Mouse (Mus musculus): ENCODE measurements around the gene Prss48. TPM values are rescaled to one million over a fixed set of nuclear protein-coding genes. Genes with fewer than 3 reads are reported as not detected.
"Not testable (repeated sequence)": the region's sequence is repeated elsewhere in the genome, so short reads cannot be mapped to it uniquely, and the experiment has no call there.

Prss48 gene
- total RNA-seq, 2 experiments from 2014 or later: not detected

DNA sequence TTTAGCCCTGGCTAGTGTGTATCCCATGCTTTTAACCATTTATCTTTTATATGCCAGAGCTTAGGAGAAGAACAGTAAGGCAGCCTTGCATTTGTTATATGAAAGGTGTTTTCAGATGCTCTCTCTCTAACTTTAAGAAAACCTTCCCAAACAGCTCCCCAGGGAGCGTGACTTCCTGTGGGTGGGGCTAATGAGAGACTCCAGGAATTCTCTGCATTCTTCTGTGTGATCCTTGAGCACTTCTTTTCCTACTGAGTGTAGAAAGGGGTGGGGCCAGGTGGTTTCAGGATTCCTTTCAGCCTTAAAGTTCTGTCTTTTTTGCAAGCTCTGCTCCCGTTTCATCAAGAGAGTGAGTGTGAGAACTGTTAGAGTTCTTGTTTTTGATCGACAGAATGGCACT, 8.3 kb upstream of the Prss48 start:
- DNase-seq (ENCODE audit: low spot score in 2 of 2): no peak

DNA sequence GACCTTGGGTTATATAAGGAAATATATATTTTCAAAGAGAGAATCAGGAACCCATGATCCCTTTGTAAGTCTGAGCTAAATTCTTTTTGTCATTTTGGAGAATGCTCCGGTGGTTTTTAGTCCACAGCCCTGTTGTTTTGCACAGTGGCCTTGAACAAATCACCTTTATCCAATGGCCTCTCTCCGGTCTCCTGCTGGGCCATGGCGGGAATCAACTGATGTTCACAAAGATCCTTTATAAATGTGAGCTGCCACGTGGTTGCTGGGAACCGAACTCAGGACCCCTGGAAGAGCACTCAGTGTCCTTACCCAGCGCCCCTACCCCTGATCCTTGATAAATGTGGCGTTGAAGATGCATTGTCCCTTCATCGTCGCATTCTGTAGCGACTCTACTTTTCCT, 2.5 kb upstream of the Prss48 start:
- DNase-seq (ENCODE audit: low spot score in 2 of 2): no peak

DNA sequence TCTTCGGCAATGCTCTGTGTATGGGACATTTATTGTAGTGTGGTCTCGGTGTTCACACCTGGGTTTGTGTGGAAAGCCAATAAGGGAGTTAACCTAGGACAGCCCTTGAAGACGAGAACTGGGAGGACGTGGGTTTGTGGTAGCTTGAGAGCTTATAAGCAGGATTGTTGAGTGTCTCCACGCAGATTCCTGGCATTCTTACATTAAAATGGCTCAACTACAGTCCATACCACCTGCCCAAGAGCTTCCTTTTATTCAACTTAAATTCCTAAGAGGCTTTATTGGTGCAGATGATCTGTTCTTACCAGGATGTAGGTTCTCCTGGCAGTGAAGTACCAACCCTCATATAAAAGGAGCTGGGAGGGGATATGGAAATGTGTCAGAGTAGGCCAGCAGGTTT, 649 bp upstream of the Prss48 start:
- no peak for DNase-seq (ENCODE audit: low spot score in 2 of 2)

DNA sequence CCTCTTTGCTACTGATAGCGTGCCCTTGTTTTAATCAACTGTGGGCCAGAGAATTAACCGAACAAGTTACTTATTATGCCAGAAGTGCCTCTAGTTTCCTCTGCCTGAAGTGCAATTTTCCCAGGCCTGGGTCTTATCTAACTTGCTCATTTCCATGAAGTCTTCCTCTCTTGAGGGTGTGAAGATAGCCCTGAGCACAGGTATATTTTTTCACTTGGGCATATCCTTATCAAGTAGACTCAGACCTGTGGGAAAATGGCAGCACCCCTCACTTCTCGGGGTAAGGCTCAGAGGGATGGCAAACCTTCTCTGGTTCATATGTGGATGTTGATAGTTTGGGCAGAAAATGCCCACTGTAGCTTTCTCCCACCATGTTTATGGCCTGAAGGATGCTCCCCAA, 1.0 kb downstream of the Prss48 start:
- DNase-seq (ENCODE audit: low spot score in 2 of 2): no peak

GRCm38 (mm10) chr3:85994645-85995044, 7.6 kb downstream of the Prss48 start:
- no peak for DNase-seq (ENCODE audit: low spot score in 2 of 2)

GRCm38 (mm10) chr3:85993744-85994143, 8.5 kb downstream of the Prss48 start:
- DNase-seq (ENCODE audit: low spot score in 2 of 2): no peak

- no peak for DNase-seq (ENCODE audit: low spot score in 2 of 2)
Measured at GRCm38 (mm10) chr3:85991802-85992156, 10.5 kb downstream of the Prss48 start.

GRCm38 (mm10) chr3:85991140-85991801, 11.0 kb downstream of the Prss48 start:
- DNase-seq (ENCODE audit: low spot score in 2 of 2): no peak

DNA sequence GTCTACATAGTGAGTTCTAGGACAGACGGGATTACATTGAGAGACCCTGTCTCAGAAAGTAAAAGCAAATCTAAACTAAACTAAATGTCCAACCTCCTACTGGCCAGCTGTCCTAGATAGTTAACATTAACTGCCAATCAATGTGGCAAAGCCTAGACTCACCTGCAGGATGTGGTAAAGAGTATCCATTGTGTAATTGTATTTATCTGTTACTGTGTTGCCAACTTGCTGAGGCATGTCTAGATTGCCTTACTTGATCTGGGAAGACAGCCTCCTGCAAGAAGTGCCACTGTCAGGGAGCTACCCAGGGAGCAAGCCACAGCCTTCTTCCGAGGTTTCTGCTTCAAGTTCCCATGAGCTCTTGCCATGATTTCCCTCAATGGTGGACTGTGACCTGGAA, 15.1 kb downstream of the Prss48 start:
- no peak for DNase-seq (ENCODE audit: low spot score in 2 of 2)

- no peak for DNase-seq (ENCODE audit: low spot score in 2 of 2)
Measured at GRCm38 (mm10) chr3:85984537-85984936, 17.8 kb downstream of the Prss48 start.

GRCm38 (mm10) chr3:85981761-85982160, 20.5 kb downstream of the Prss48 start:
- not testable (repeated sequence) for DNase-seq (ENCODE audit: low spot score in 2 of 2)

- no peak for DNase-seq (ENCODE audit: low spot score in 2 of 2)
Measured at GRCm38 (mm10) chr3:85980036-85980435, 22.3 kb downstream of the Prss48 start.

DNA sequence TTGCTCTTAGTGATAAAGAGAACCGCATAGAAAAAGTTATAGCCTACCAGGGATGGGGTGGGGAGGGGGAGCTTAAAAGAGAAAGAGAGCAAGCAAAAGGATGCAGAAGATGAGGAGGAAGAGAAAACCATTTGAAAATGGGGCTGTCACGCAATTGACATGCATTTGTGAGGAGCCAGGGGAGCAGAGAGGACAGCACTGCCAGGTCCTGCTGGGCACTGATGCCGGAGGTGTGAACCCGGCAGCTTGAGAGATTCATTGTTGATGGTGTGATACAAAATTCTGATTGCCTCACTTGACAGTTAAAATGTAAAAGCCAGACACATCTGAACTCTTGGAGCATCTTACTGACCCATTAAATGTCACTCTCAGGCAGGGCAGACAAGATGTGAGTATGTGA, 27.8 kb downstream of the Prss48 start:
- no peak for DNase-seq (ENCODE audit: low spot score in 2 of 2)

GRCm38 (mm10) chr3:85973376-85974140, 28.7 kb downstream of the Prss48 start:
- DNase-seq (ENCODE audit: low spot score in 2 of 2): no peak

DNA sequence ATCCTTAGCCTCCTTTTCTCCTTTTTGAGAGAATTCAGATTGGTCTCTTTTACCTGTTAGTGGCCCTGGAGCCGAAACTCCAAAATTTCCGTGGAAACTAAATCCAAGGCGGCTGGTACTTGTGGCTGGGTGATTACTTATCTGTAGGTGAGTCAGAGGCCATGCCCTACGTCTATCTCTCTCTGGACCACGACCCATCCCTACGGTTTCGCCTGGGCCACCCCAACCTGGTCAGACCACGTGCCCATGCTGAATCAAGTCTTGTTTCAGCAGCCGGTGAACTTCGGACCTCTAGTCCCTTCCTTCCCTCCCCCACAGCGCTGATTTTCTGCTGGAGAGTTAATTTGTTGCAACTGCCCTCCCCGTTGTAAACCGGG, 30.7 kb downstream of the Prss48 start:
- DNase-seq (ENCODE audit: low spot score in 2 of 2): no peak

DNA sequence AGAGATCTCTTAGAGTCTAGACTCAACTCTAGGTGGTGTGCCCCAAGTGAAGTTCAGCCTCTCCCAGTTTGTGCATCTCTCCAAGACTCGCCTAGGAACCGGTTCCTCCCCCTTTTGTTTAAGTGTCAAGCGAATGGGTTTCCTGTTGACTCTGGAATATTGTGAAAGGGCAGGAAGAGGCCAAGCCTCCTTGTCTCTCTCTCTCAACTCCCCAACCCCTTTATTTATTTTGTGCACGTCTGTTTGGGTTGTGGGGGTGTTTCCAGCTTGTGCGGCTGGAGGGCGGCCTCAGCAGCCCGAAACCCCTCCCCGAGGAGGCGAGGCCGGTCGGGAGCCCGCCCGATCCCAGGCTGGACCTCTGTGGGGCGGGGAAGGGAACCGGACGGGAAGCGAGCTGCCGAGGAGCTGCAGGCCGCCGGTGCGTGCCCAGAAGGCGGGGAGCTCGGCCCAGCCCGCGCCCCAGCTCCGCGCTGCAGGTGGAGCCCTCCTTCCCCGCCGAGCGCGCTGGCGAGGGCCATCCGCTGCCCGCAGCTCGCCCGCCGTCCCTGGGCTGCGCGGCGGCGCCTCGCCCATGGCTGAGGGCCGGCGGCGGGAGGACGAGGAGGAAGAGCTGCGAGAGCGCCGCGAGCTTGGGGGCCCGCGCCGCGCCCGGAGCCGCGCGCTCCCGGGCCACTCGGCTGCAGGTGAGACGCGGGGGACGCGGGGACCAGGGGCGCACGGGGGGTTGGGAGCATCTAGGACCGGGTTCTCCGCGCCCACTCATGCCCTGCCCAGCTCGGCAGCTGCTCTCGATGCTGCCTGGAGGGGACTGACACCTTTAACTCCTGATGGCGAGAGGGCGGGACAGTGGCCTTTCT, 31.3 kb downstream of the Prss48 start, which contains the start of gene Sh3d19:
TSS of gene Sh3d19 (plus strand) at position 368 of the 857 bp plus-strand sequence.
- peak; percentile 56 to 63 for DNase-seq (ENCODE audit: low spot score in 2 of 2)

GRCm38 (mm10) chr3:85969040-85969439, 33.3 kb downstream of the Prss48 start:
- DNase-seq (ENCODE audit: low spot score in 2 of 2): no peak

DNA sequence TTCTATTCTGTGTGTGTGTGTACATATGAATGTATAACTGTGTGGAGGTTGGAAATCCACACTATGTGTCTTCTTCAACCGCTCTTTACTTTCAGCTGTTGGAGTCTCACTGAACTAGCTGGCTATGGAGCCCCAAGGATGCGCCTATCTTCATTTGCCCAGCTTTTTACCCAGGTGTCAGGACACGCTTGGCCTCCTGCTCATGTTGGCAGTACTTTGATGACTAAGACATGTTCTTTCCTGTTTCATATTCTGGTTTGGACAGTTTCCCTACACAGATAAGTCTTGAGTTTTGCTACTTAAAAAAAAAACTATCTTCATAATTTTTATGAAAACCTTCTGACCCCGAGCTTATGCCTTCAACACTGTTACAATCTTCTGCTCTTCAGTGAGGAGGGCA, 36.8 kb downstream of the Prss48 start:
- DNase-seq (ENCODE audit: low spot score in 2 of 2): no peak

GRCm38 (mm10) chr3:85961134-85961533, 41.2 kb downstream of the Prss48 start:
- no peak for DNase-seq (ENCODE audit: low spot score in 2 of 2)

GRCm38 (mm10) chr3:85959669-85960068, 42.6 kb downstream of the Prss48 start:
- DNase-seq (ENCODE audit: low spot score in 2 of 2): no peak

- no peak for DNase-seq (ENCODE audit: low spot score in 2 of 2)
Measured at GRCm38 (mm10) chr3:85955704-85956103, 46.6 kb downstream of the Prss48 start.

- peak; percentile 8 to 23 for DNase-seq (ENCODE audit: low spot score in 2 of 2)
Measured at GRCm38 (mm10) chr3:85955269-85955668, 47.0 kb downstream of the Prss48 start.

Data from layer of hippocampus, postnatal 14 days (tissue).